Mouse (Mus musculus) liver, postnatal 0 days (tissue): ENCODE data around the gene Ccdc155.

ENCODE experiments used
- CTCF ChIP-seq: sonication (generic); IDR thresholded peaks from 2 replicates; pipeline ENCODE4 v1.5.1; 2016; ENCODE audit warnings: antibody characterized with exemption, low read depth
- EP300 ChIP-seq: IDR thresholded peaks from 2 replicates; pipeline ENCODE4 v1.6.1; 2016; ENCODE audit warnings: antibody characterized with exemption, low read depth, mild to moderate bottlenecking

DNA sequence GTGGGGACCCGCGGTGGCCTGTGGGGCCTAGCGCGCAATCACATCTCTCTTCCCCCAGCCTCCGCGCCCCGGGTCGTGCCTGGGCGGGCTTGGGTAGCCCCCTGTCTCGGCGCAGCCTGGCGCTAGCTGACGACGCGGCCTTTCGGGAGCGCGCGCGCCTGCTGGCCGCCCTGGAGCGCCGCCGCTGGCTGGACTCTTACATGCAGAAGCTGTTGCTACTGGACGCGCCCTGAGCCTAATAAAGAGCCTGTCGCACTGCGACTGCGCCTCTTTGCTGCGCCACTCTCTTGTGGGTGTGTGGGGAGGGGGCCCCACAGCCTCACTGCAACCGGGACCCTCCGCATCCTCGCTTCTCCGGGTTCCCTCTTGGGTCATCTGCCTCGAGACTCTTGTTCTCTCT lies 23.2 kb downstream of the Ccdc155 start:
- no peak for TF ChIP-seq EP300
- no peak for TF ChIP-seq CTCF
